Mouse (Mus musculus): ENCODE data around the gene Cyp2w1.
A peak's percentile ranks its signal among the peaks of the same experiment; 100 is the strongest.

The Cyp2w1 gene

DNA sequence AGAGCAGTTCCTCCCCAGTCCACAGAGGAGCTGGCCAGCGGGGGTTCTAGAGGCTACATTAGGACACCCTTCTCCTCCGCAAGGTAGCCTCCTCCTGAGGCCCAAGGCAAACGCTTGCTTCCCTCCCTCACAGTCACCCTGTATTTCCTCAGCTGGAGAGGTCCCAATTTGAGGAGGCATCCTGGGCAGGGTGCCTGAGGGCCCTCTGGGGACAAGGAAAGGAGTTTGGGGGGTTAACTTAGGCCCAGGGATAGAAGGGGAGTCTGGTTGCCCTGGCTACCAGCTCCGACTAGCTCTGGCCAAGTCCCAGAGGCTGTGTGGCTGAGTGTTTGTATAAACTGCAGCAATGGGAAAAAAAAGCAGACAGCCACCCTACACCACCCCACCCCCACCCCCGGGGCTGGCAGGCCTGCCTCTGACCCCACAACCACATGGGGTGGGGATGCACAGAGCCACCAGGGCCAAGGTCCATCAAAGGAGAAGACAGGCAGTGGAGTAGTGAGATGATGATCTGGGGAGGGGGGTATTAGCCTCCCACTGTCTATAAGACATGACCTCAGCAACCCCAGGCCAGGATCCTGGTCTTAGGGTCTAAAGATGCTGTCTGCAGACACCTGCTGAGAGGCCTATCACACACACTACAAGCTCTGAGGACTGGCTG, 12.6 kb downstream of the Cyp2w1 start:
- no peak for DNase-seq (ENCODE audit: low read depth, low spot score)

GRCm38 (mm10) chr5:139365827-139366226, 13.4 kb downstream of the Cyp2w1 start:
- no peak for DNase-seq (ENCODE audit: low read depth, low spot score)

DNA sequence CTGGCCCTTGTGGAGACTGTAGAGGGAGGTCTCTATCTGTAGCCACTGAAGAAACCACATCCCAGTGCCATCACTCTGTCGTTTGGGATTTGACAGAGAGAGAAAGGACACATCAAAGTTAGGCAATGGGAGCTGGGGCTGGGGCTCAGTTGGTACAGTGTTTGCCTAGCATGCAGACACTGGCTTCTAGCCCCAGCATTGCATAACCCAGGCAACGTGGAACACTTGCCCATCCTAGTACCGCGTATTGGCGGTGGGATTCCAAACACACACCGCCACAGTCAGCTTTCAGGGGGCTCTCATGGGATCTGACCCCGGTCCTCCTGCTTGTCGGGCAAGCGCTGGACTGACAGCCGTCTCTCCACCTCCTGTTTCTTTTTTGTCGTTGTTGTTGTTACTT, 14.1 kb downstream of the Cyp2w1 start:
- DNase-seq (ENCODE audit: low read depth, low spot score) = no peak

DNA sequence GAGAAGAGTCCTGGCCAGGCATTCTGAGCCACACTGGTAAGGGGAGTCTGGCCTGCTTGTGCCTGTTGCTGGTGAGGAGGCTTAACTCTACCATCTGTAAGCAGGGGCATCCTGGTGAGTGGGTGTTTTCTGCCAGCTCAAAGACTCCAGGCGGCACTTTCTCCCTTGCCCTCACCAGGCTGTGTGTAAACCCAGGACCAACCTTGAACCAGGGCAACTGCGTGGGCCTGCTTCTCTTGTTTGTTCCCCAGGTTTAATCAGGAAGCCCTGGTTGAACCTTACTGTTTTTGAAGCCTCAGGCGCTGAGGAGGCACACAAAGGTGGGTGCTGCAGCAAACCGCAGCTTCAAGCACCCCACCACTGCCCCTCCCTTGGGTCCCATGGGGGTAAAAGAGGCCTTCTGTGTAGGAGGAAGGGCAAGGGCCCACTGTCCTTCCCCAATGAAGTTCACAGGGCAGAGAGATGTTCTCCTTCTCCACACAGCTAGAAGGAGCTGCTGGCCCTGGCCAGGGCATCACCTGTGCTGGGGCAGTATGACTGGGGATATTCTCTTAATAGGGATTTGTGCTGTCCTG, 15.6 kb downstream of the Cyp2w1 start:
- no peak for DNase-seq (ENCODE audit: low read depth, low spot score)

GRCm38 (mm10) chr5:139368638-139369320, 16.4 kb downstream of the Cyp2w1 start:
- no peak for DNase-seq (ENCODE audit: low read depth, low spot score)

- no peak for DNase-seq (ENCODE audit: low read depth, low spot score)
Observed at GRCm38 (mm10) chr5:139370336-139370735, 17.9 kb downstream of the Cyp2w1 start.

DNA sequence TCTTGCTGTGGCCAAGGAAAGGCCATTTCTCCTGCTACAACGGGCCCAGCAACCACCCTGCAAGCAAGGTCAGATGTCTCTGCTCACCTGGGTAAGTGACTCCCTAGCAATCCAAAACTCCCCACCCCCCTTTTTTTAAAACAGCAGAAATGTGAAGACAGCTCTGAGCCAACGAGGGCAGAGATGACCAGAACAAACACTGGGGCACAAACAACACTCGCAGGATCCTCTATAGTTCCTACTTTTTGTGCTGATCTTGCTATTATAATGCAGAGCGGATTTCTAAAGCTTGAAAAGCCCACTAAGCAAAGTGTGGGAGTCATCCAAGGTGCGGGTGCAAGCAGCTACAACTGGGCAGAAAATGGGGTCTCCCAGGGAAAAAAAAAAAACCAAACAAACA, 18.7 kb downstream of the Cyp2w1 start:
- DNase-seq (ENCODE audit: low read depth, low spot score) = no peak

GRCm38 (mm10) chr5:139371631-139372401, 19.4 kb downstream of the Cyp2w1 start:
- DNase-seq (ENCODE audit: low read depth, low spot score) = peak; percentile 93

- DNase-seq (ENCODE audit: low read depth, low spot score) = no peak
Observed at GRCm38 (mm10) chr5:139373126-139373525, 20.7 kb downstream of the Cyp2w1 start.

DNA sequence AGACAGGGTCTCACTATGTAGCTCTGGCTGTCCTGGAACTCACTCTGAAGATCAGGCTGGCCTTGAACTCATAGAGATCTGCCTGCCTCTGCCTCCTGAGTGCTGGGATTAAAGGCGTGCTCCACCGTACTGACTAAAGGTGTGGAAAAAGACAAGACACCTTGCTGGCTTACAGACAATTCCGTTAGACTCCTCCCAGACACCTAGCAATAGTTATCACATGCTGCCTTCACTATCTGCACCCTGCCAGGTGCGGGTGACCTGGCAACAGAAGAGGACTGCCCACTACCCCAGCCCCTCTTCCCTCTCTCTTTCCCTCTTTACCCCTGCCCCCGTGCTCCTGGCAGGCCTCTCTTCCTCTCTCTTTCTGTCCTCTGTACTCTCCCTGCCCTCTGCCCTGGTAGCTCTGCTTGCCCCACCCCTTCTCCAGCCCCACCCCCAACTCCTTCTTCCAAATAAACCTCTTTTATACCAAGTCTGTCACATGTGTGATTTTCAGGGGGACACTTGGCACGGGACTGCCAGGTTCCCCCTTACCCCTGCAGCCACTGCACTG, 21.6 kb downstream of the Cyp2w1 start:
- DNase-seq (ENCODE audit: low read depth, low spot score) = no peak

DNA sequence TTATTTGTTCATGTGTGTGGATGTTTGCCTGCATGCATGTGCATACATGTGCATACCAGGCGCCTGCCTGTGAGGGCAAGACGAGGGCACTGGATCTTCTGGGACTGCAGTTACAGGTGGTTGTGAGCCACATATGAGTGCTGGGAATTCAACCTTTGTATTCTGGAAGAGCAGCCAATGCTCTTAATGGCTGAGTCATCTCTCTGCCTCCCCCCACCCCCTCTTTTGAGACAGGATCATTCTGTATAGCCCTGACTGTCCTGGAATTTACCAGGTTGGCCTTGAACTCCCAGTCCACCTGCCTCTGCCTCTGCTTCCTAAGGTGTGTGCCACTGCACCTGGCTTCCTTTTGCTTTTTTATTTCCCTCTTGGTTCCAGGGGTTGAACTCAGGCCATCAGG, 22.4 kb downstream of the Cyp2w1 start:
- no peak for DNase-seq (ENCODE audit: low read depth, low spot score)

- peak; percentile 92 for DNase-seq (ENCODE audit: low read depth, low spot score)
Observed at GRCm38 (mm10) chr5:139377468-139378270, 25.3 kb downstream of the Cyp2w1 start, which contains the start of gene Gpr146. TSS of gene Gpr146 (plus strand) at chr5:139377697.

DNA sequence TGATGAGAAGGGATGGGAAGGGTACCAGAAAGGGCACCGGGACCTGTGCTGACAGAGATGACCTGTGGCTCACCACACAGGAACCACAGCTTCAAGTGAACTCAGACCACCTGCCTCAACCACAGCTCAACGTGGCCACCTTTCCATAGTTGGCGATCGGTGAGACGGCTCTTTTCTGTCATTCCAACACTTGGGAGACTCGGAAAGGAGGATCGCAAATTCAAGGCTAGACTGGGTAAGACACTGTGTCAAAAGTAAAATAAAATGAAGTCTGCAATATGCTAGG, 25.8 kb downstream of the Cyp2w1 start:
- DNase-seq (ENCODE audit: low read depth, low spot score) = no peak

- DNase-seq (ENCODE audit: low read depth, low spot score) = peak; percentile 80
Observed at GRCm38 (mm10) chr5:139378986-139379629, 26.7 kb downstream of the Cyp2w1 start.

DNA sequence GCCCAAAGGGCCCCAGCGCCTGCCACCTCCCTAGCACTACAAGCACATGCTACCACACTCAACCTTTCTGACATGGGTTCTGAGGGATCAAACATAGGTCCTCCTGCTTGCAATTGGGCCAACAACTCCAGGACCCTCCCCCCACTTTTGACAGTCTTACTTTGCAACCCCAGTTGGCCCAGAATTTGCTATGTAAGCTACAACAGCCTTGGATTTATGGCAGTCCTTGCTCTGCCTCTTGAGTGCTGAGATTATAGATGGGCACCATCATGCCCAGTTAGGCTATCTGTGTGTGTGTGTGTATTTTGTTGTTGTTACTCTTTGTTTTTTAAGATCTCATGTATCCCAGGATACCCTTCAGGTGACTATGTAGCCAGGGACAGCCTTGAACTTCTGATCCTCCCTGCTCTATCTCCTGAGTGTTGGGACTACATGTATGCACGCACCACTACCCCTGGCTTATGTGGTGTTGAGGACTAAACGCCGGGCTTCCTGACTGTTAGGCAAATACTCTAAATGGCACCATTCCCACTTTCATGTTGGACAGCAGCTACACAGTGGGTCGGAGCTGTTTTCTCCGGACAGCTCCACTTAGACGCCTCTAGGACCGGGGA, 27.5 kb downstream of the Cyp2w1 start:
- DNase-seq (ENCODE audit: low read depth, low spot score) = no peak

- DNase-seq (ENCODE audit: low read depth, low spot score) = peak; percentile 98
Observed at GRCm38 (mm10) chr5:139380385-139381248, 28.2 kb downstream of the Cyp2w1 start.

GRCm38 (mm10) chr5:139381586-139382513, 29.4 kb downstream of the Cyp2w1 start:
- peak; percentile 79 for DNase-seq (ENCODE audit: low read depth, low spot score)

- no peak for DNase-seq (ENCODE audit: low read depth, low spot score)
Observed at GRCm38 (mm10) chr5:139382760-139383159, 30.3 kb downstream of the Cyp2w1 start.

All from skeletal muscle tissue, adult 2 months (tissue).